Mouse (Mus musculus) lung, postnatal 0 days (tissue): ENCODE measurements around the gene Nsun7. TPM values are rescaled to one million over a fixed set of nuclear protein-coding genes. Genes with fewer than 3 reads are reported as not detected.

Experiments
- ATAC-seq: fragments of 200-750 bp; cut with Nextera tagmentation; 2 replicates; pipeline ENCODE4 v1.8.0; 2017; ENCODE audit warnings: moderate library complexity
- DNase-seq: peaks from one replicate; pipeline ENCODE4 v3.0.0-alpha.2; 2016; ENCODE audit warnings: low spot score
- H3K27ac ChIP-seq: fragments of 300-500 bp; sonication (generic); 2 replicates; pipeline ENCODE4 v1.5.1; 2014; ENCODE audit warnings: antibody characterized with exemption, mild to moderate bottlenecking, low read length, mixed read lengths
- H3K27me3 ChIP-seq: fragments of 300-500 bp; sonication (generic); replicated peaks from 2 replicates; pipeline ENCODE4 v1.6.1; 2014; ENCODE audit warnings: low read length, mixed read lengths; ENCODE audit not compliant: insufficient read depth
- H3K36me3 ChIP-seq: fragments of 300-500 bp; sonication (generic); 2 replicates; pipeline ENCODE4 v1.6.1; 2014; ENCODE audit warnings: low read length, mixed read lengths; ENCODE audit not compliant: insufficient read depth
- H3K4me1 ChIP-seq: fragments of 300-500 bp; sonication (generic); 2 replicates; pipeline ENCODE4 v1.6.1; 2014; ENCODE audit warnings: antibody characterized with exemption, low read depth, low read length, mixed read lengths; ENCODE audit not compliant: insufficient read depth
- H3K4me2 ChIP-seq: fragments of 300-500 bp; sonication (generic); replicated peaks from 2 replicates; pipeline ENCODE4 v1.6.1; 2014; ENCODE audit warnings: low read depth, mild to moderate bottlenecking, low read length, moderate library complexity, mixed read lengths
- H3K4me3 ChIP-seq: fragments of 300-500 bp; sonication (generic); 2 replicates; pipeline ENCODE4 v1.5.1; 2014; ENCODE audit warnings: low read depth, low read length
- H3K9ac ChIP-seq: fragments of 300-500 bp; sonication (generic); replicated peaks from 2 replicates; pipeline ENCODE4 v1.6.1; 2014; ENCODE audit warnings: low read depth, mild to moderate bottlenecking
- H3K9me3 ChIP-seq: fragments of 300-500 bp; sonication (generic); 2 replicates; pipeline ENCODE4 v1.6.1; 2016; ENCODE audit warnings: low read length, mixed read lengths
- CTCF ChIP-seq: IDR thresholded peaks from 2 replicates; pipeline ENCODE4 v1.5.1; 2016; ENCODE audit warnings: antibody characterized with exemption, mild to moderate bottlenecking
- EP300 ChIP-seq: IDR thresholded peaks from 2 replicates; pipeline ENCODE4 v1.6.1; 2016; ENCODE audit warnings: antibody characterized with exemption, mild to moderate bottlenecking, control low read depth
- WGBS: fragments of 180-500 bp; shearing (Covaris S2); extraction: QIAGEN DNeasy Blood & Tissue Kit; methylation state at CpG from one replicate; pipeline ENCODE4 v1.1.7; 2014; 5-methylcytosine and 5-hydroxymethylcytosine counted together
- polyA plus RNA-seq: library from polyadenylated mRNA; unstranded; fragments of >200 nt; fragmentation: Nextera tagmentation; extraction: Ambion mirVana; gene quantifications from 2 replicates; pipeline ENCODE4 v1.2.1, GENCODE M21; 2015

The Nsun7 gene
- polyA plus RNA-seq, 1 experiment from 2014 or later, result 1.1 TPM

- Histone ChIP-seq H3K27me3 (no peaks in the 10 kb centered on the region), H3K27ac (no peak overlapping the region), H3K4me2 (peak overlapping the region; percentile 54), H3K9ac (peak overlapping the region; percentile 8), H3K9me3 (no peaks in the 10 kb centered on the region), H3K4me1 (peaks cover 15% of the 10 kb centered on the region), H3K4me3 (peak overlapping the region; percentile 19; the same call in 1 of the 2 replicates), H3K36me3 (no peaks in the 10 kb centered on the region)
- no peak for TF ChIP-seq EP300
- TF ChIP-seq CTCF, result no peak
- 23% methylated on average over 6 of the region's 6 CpGs for WGBS
- DNase-seq (peak; percentile 55), ATAC-seq (peak; percentile 81)
Measured at GRCm38 (mm10) chr5:66337969-66338345, 78.3 kb downstream of the Nsun7 start.

DNA sequence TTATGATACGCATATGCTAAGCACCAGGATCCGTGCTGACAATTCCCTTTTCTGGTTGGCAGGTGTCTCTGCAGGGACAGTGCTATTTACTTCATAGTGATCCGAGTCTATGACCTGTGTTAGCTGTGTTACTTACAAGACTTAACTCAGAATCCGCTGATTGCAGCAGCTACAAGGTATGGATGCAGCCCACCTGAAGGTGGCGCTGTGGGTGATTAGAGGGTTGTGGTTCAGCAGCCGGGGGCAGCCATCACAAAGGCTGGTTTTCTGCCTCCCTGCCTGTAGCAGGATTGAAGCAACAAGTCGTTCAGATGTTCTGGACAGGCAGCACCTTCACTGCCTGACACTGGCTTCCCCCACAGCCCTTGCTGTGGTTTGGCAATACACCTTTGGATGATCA, 78.9 kb downstream of the Nsun7 start:
- DNase-seq (peak; percentile 44), ATAC-seq (no peak)
- H3K9me3 ChIP-seq, result no peaks in the 10 kb centered on the region
- WGBS, result 43% methylated on average over 7 of the region's 7 CpGs
- TF ChIP-seq EP300 (no peak), CTCF (peak; percentile 61)
- no peaks in the 10 kb centered on the region for H3K27me3 ChIP-seq
- H3K27ac ChIP-seq, result no peak overlapping the region
- H3K9ac ChIP-seq, result no peak overlapping the region
- no peak overlapping the region for H3K4me3 ChIP-seq
- no peaks in the 10 kb centered on the region for H3K36me3 ChIP-seq
- peaks cover 15% of the 10 kb centered on the region for H3K4me1 ChIP-seq
- H3K4me2 ChIP-seq, result no peak overlapping the region

- H3K9ac ChIP-seq, result no peak overlapping the region
- H3K4me2 ChIP-seq, result no peak overlapping the region
- no peaks in the 10 kb centered on the region for H3K36me3 ChIP-seq
- ATAC-seq (no peak), DNase-seq (no peak)
- H3K4me1 ChIP-seq, result peaks cover 15% of the 10 kb centered on the region
- no peak overlapping the region for H3K27ac ChIP-seq
- TF ChIP-seq EP300 (no peak), CTCF (no peak)
- 75% methylated on average over 17 of the region's 17 CpGs for whole genome bisulfite sequencing
- no peaks in the 10 kb centered on the region for H3K9me3 ChIP-seq
- no peaks in the 10 kb centered on the region for H3K27me3 ChIP-seq
- no peak overlapping the region for H3K4me3 ChIP-seq
Measured at GRCm38 (mm10) chr5:66340356-66341102, 80.8 kb downstream of the Nsun7 start.

GRCm38 (mm10) chr5:66341848-66342247, 82.2 kb downstream of the Nsun7 start:
- Histone ChIP-seq H3K27ac (no peak overlapping the region), H3K4me3 (no peak overlapping the region), H3K9me3 (no peaks in the 10 kb centered on the region), H3K4me1 (peaks cover 15% of the 10 kb centered on the region), H3K4me2 (no peak overlapping the region), H3K9ac (no peak overlapping the region), H3K36me3 (no peaks in the 10 kb centered on the region), H3K27me3 (no peaks in the 10 kb centered on the region)
- DNase-seq (no peak), ATAC-seq (no peak)
- WGBS, result 48% methylated on average over 10 of the region's 10 CpGs
- TF ChIP-seq EP300, result no peak
- no peak for TF ChIP-seq CTCF

GRCm38 (mm10) chr5:66342285-66342684, 82.6 kb downstream of the Nsun7 start:
- H3K9ac ChIP-seq, result no peak overlapping the region
- no peaks in the 10 kb centered on the region for H3K9me3 ChIP-seq
- H3K4me2 ChIP-seq, result no peak overlapping the region
- no peak for TF ChIP-seq CTCF
- H3K27me3 ChIP-seq, result no peaks in the 10 kb centered on the region
- DNase-seq (no peak), ATAC-seq (no peak)
- H3K4me1 ChIP-seq, result peaks cover 13% of the 10 kb centered on the region
- H3K4me3 ChIP-seq, result no peak overlapping the region
- H3K27ac ChIP-seq, result no peak overlapping the region
- no peaks in the 10 kb centered on the region for H3K36me3 ChIP-seq
- WGBS, result 70% methylated on average over 9 of the region's 9 CpGs

DNA sequence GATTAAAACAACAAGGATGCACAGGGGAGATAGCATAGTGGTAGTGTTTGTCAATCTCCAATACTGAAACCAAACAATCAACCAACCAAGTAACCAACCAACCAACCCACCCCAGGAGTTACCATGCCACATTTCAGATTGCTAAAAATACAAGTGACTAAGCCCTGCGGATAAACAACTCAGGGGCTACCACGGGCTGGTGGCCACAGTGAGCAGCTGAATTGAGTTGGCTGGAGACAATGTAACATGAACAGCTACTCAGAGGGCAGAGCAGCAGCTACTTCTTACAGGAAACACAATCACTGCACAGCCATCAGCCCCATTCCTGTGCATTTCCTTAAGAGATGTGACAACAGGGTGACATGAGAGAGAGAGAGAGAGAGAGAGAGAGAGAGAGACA, 84.5 kb downstream of the Nsun7 start:
- DNase-seq (no peak), ATAC-seq (no peak)
- no peak overlapping the region for H3K9ac ChIP-seq
- H3K4me2 ChIP-seq, result no peak overlapping the region
- no peaks in the 10 kb centered on the region for H3K27me3 ChIP-seq
- 70% methylated on average over 2 of the region's 2 CpGs for WGBS
- H3K4me3 ChIP-seq, result no peak overlapping the region
- no peaks in the 10 kb centered on the region for H3K36me3 ChIP-seq
- H3K4me1 ChIP-seq, result no peaks in the 10 kb centered on the region
- H3K27ac ChIP-seq, result no peak overlapping the region
- no peaks in the 10 kb centered on the region for H3K9me3 ChIP-seq
- TF ChIP-seq CTCF (no peak), EP300 (no peak)
